Mouse (Mus musculus): Measurements from ENCODE around the gene Fto.

DNA sequence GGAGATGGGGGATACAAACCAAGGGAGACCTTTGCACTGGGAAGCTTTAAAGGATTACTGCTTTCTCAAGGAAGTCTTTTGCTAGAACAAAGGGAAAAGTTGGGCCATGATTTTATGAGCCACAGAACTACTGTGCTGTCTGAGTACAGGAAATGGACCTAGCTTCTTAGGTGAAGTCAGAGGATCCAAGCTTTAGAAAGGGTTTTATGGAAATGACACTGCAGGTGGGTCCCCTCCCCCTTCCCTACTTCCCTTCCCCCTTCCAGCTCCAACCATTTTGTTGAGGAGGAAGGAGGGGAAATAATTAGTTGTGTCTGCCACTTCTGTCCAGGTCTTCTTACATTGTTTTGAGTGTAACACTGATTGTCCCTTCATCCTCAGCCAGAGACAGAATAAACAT lies 182.7 kb downstream of the Fto start:
- TF ChIP-seq CTCF (IDR thresholded peaks at IDR 0.05; ENCODE audit: insufficient read depth, low read length), result no peak
- no peak for TF ChIP-seq POLR2A (IDR thresholded peaks at IDR 0.05; ENCODE audit: borderline replicate concordance, extremely low read depth, low read depth, low read length)

Measured in lung, adult 2 months (tissue).